Mouse (Mus musculus) intestine, embryonic 16.5 days (tissue): ENCODE measurements around the gene Foxa2. TPM values are rescaled to one million over a fixed set of nuclear protein-coding genes. Genes with fewer than 3 reads are reported as not detected.

Experiments used
- ATAC-seq: fragments of 200-750 bp; cut with Nextera tagmentation; 2 replicates; pipeline ENCODE4 v1.8.0; 2017; ENCODE audit warnings: moderate TSS enrichment, moderate library complexity
- H3K27ac ChIP-seq: fragments of 300-500 bp; sonication (generic); 2 replicates; pipeline ENCODE4 v1.5.1; 2014; ENCODE audit warnings: mild to moderate bottlenecking, low read length
- H3K27me3 ChIP-seq: fragments of 300-500 bp; sonication (generic); replicated peaks from 2 replicates; pipeline ENCODE4 v1.6.1; 2014; ENCODE audit warnings: low read length, control low read depth, mixed read lengths; ENCODE audit not compliant: control insufficient read depth, insufficient read depth
- H3K36me3 ChIP-seq: fragments of 300-500 bp; sonication (generic); 2 replicates; pipeline ENCODE4 v1.6.1; 2014; ENCODE audit warnings: low read length, control low read depth; ENCODE audit not compliant: control insufficient read depth, insufficient read depth
- H3K4me1 ChIP-seq: fragments of 300-500 bp; sonication (generic); 2 replicates; pipeline ENCODE4 v1.6.1; 2014; ENCODE audit warnings: low read length, control low read depth, mixed read lengths; ENCODE audit not compliant: control insufficient read depth, insufficient read depth
- H3K4me2 ChIP-seq: fragments of 300-500 bp; sonication (generic); 2 replicates; pipeline ENCODE4 v1.6.1; 2014; ENCODE audit warnings: low read depth, low read length, control low read depth
- H3K4me3 ChIP-seq: fragments of 300-500 bp; sonication (generic); 2 replicates; pipeline ENCODE4 v1.5.1; 2014; ENCODE audit warnings: mild to moderate bottlenecking, low read length
- H3K9ac ChIP-seq: fragments of 300-500 bp; sonication (generic); 2 replicates; pipeline ENCODE4 v1.6.1; 2014; ENCODE audit warnings: low read depth, low read length
- H3K9me3 ChIP-seq: fragments of 300-500 bp; sonication (generic); 2 replicates; pipeline ENCODE4 v1.6.1; 2016; ENCODE audit warnings: low read length, control low read depth; ENCODE audit not compliant: control insufficient read depth
- WGBS: fragments of 180-500 bp; shearing (Covaris S2); extraction: QIAGEN DNeasy Blood & Tissue Kit; methylation state at CpG from one replicate; pipeline ENCODE4 v1.1.7; 2014; 5-methylcytosine and 5-hydroxymethylcytosine counted together
- polyA plus RNA-seq: library from polyadenylated mRNA; unstranded; fragments of >200 nt; fragmentation: Nextera tagmentation; extraction: Ambion mirVana; gene quantifications from 2 replicates; pipeline ENCODE4 v1.2.1, GENCODE M21; 2015

The Foxa2 gene
- polyA plus RNA-seq, 1 experiment from 2014 or later: 4.1 TPM

DNA sequence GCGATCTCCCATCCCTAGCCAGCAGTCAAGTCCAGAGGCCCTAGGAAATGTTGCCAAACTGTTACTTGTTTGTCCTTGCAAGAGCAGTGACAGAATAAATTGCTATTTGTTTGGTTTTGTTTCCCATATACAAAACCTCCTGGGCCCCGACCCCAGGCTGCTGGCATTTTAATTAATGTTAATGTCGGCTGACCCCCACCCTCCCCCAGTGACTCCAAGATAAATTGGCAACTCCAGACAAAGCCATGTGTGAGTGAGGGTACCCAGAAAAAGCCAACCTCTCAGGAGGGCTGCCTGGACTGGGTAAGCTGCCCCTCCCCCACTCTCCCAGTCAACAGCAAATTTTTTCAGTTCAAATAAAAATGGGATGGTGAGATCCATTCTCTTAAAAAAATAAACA is 26.6 kb downstream of the Foxa2 start:
- Histone ChIP-seq H3K4me1 (peaks cover 6% of the 10 kb centered on the region; the same call in 1 of the 2 replicates), H3K36me3 (no peaks in the 10 kb centered on the region), H3K4me3 (no peak overlapping the region), H3K9me3 (no peaks in the 10 kb centered on the region), H3K27me3 (peaks cover 10% of the 10 kb centered on the region), H3K9ac (no peak overlapping the region), H3K4me2 (no peak overlapping the region), H3K27ac (no peak overlapping the region)
- no peak for ATAC-seq
- 47% methylated on average over 3 of the region's 3 CpGs for WGBS

DNA sequence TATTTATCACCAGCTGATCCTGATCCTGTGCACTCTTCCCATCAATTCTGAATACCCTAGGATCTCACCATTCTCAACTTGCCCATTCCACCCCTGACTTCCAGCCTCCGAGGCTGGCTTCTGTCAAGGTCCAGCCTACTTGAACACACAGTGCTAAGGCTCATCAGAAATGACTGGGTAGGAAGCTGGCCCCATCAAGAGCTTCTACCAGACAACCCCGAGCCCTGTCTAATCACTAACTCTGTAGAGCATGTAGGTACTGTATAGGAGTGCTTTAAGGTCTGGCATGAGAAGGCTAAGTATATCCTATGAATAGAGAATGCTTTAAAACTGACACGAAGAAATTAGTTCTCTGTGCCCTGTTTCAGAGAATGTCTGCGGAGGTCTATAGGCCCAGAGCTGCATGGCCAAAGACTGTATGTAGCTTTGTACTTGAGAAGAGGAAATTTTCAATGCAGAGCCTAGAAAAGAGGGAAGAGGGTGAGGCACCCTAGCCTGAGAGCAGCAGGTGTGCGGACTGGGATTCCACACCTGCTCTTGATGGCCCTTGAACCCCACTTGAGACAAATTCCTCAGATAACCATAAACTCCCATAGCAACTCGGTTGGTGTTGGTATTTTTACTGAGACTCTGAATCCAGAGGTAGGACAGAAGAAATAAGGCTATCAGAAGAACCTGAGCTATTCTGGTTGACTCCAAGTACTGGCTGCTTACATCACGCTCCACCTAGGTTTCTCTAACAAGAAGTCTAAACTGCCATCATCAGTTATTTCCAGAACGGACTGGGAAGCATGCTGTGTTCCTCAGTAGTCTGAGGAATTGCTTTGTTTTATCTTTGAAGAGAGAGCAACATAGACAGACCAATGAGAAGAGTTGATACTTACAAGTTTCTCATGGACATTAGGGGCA is 28.7 kb downstream of the Foxa2 start:
- H3K36me3 ChIP-seq: no peaks in the 10 kb centered on the region
- H3K4me1 ChIP-seq: no peaks in the 10 kb centered on the region
- H3K27me3 ChIP-seq: peaks cover 7% of the 10 kb centered on the region
- H3K27ac ChIP-seq: no peak overlapping the region
- WGBS: 78% methylated on average over 8 of the region's 8 CpGs
- no peak overlapping the region for H3K9ac ChIP-seq
- H3K9me3 ChIP-seq: no peaks in the 10 kb centered on the region
- no peak overlapping the region for H3K4me2 ChIP-seq
- ATAC-seq: peak; percentile 63
- no peak overlapping the region for H3K4me3 ChIP-seq

DNA sequence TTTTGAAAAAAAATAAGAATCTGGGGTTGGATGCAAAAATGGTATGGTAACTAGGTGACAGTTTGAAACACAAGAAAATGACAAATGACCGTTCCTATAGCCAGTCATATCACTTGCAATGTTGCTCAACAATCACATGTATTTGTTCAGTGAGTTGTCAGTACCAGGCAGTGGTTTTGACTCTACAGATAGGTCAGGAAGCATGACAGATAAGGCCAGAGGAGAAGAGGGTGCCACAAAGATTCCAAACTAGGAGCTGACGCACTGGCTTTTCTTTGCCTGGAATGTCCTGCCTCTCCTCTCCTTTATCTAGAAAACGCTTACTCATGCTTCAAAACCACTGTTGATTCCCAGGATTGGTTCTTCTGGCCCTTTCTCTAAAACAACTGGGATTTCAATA is 33.4 kb downstream of the Foxa2 start:
- no peak overlapping the region for H3K27ac ChIP-seq
- 74% methylated on average over 3 of the region's 3 CpGs for WGBS

DNA sequence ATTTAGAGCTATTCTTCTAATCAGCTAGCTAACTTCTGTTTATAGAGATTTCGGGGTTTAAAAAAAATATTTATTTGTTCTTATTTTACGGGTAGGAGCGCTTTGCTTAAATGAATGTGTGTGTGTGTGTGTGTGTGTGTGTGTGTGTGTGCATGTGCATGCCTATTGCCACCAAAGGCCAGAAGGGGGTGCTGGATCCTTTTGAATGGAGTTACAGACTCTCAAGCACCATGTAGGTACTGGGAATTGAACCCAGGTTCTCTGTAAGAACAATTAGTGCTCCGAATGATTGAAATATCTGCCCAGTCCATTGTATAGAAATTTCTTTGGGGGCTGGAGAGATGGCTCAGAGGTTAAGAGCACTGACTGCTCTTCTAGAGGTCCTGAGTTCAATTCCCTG is 37.7 kb downstream of the Foxa2 start:
- Histone ChIP-seq H3K36me3 (no peaks in the 10 kb centered on the region), H3K4me3 (no peak overlapping the region), H3K9me3 (peaks cover 3% of the 10 kb centered on the region; the same call in 1 of the 2 replicates), H3K4me2 (no peak overlapping the region), H3K27me3 (no peaks in the 10 kb centered on the region), H3K9ac (no peak overlapping the region), H3K4me1 (peaks cover 6% of the 10 kb centered on the region; the same call in 1 of the 2 replicates), H3K27ac (no peak overlapping the region)
- 93% methylated on average over 4 of the region's 4 CpGs for WGBS
- no peak for ATAC-seq

More for the DNA sequence above, 33.4 kb downstream of the Foxa2 start:
- Histone ChIP-seq H3K27me3 (no peaks in the 10 kb centered on the region), H3K9me3 (peaks cover 3% of the 10 kb centered on the region; the same call in 1 of the 2 replicates), H3K36me3 (no peaks in the 10 kb centered on the region), H3K4me1 (no peaks in the 10 kb centered on the region), H3K4me3 (no peak overlapping the region), H3K9ac (no peak overlapping the region), H3K4me2 (no peak overlapping the region)
- no peak for ATAC-seq

DNA sequence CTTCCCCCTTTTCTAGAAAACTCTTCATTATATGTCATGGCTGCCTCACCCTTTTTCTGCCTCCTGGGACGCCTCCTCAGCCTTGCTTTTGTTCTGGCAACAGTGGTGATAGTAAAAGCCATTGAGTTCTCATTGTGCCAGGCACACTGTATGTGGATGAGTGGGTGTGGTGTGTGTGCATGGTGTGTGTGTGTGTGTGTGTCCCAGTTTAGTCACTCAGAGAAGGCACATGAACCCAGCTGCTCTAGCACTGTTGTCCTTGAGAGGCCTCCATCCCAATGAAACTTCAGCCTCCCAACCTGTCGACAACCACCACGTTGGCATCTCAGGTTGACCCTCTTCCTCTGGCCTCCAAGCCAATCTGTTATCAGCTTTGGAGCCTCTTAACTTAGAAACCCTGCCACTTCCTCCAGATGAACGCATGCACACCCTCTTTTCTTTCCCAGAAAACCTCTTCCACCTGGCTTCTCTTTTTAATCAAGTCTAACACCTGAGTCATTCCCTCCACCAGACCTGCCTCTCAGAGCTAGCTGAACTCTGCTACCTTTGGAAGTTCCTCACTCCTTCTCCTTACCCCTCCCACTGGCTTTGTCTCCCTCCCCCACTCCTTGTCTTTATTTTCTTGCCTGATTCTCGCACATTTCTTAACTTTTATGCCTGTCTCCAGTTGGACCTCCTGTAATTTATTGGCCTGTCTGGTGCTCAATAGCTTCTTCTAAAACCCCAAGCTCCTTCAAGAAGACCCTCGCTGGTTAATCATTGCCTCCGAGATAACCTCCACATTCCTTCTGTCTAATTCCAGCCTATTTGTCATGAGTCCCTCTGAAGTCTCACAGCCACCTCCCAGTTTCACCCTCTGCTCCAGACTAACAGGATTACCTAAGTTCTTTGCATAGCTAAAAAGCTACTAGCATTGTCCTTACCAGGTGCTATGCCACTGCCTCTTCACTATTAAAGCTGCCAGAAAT is 41.9 kb downstream of the Foxa2 start:
- H3K27me3 ChIP-seq: no peaks in the 10 kb centered on the region
- H3K36me3 ChIP-seq: no peaks in the 10 kb centered on the region
- peaks cover 6% of the 10 kb centered on the region; the same call in 1 of the 2 replicates for H3K4me1 ChIP-seq
- 0 out of 2 replicates have a peak overlapping the region, but pooled peaks have one; percentile 2 for H3K27ac ChIP-seq
- no peak overlapping the region for H3K4me2 ChIP-seq
- H3K4me3 ChIP-seq: no peak overlapping the region
- WGBS: 35% methylated on average over 7 of the region's 7 CpGs
- H3K9ac ChIP-seq: no peak overlapping the region
- ATAC-seq: peak; percentile 93
- H3K9me3 ChIP-seq: peaks cover 3% of the 10 kb centered on the region; the same call in 1 of the 2 replicates

DNA sequence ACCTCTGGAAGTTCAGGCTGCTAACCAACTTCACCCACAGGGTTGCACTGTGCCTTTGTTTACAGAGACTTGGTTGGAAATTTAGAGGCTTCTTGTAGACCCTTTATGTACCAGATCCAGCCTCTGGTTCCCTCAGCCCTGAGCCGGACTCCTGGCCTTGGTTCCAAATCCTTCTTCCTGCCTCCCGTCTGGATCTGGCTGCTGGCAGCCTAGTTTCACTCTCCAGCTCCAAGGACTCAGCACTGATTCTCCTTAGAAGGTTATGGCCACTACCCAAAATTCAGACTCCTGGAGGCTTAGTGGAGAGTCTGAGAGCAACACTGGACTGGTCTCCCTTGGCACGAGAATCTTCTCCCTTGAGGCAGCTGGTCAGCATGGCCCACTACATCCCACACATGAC is 43.3 kb downstream of the Foxa2 start:
- WGBS: 82% methylated on average over 3 of the region's 3 CpGs
- Histone ChIP-seq H3K27me3 (no peaks in the 10 kb centered on the region), H3K36me3 (no peaks in the 10 kb centered on the region), H3K9me3 (no peaks in the 10 kb centered on the region), H3K4me3 (no peak overlapping the region), H3K4me1 (peaks cover 6% of the 10 kb centered on the region; the same call in 1 of the 2 replicates), H3K4me2 (no peak overlapping the region), H3K9ac (no peak overlapping the region), H3K27ac (no peak overlapping the region)
- ATAC-seq: no peak

DNA sequence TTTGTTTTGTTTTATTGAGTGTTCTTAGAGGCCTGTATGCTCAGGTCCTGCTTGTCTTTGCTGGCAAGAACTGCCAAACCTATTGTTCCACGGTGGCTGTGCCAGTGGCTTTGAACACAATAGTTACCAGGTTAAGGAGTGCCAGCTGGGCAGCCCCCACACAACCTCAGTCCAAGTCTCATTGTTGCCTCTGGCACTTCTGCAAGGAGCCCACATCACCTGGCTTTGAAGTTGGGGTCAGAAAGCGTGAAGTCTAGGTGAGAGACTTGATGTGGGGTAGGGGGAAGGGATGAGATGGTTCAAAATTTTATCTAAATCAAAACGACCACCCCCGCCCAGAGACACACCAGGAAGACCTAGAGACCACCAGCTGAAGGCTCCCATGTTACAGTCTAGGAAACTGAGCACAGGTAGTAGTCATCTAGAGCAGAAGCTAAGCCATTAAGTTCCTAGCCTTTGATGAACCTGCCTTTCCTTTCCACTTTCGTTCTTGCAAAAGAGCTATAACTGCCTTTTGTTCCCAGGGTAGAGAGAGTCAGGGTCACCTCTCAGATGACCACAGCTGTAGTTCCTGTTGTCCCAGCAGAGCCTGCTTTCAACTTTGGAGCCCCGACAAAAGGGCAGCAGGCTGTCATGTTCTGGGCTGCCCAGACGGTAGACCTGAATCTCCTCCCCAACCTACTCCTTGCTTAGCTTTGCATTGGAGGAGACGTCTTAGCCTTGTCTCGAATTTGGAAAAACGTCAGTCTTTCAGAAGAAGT is 48.4 kb downstream of the Foxa2 start:
- H3K4me2 ChIP-seq: no peak overlapping the region
- H3K9ac ChIP-seq: no peak overlapping the region
- H3K9me3 ChIP-seq: no peaks in the 10 kb centered on the region
- ATAC-seq: no peak
- H3K4me1 ChIP-seq: peaks cover 6% of the 10 kb centered on the region
- no peaks in the 10 kb centered on the region for H3K27me3 ChIP-seq
- H3K4me3 ChIP-seq: no peak overlapping the region
- 77% methylated on average over 10 of the region's 10 CpGs for WGBS
- no peaks in the 10 kb centered on the region for H3K36me3 ChIP-seq
- H3K27ac ChIP-seq: no peak overlapping the region

DNA sequence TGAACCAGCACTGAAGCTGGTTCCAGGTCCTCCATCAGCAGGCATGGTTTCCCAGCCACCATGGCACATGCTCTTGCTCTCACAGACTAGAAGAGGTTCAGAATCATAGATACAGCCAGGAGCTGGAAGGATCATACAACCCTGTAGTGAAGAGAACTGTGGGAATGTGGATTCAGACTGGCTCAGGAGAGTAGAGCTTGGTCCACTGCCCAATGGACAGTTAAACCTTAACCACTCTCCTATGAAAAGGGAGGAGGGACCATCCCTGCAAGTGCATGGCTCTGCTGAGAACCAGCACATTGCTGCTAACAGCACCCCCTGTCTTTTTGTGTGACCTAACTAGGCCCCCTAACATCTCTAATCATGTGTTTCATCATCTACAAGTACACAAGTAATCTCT is 50.0 kb downstream of the Foxa2 start:
- no peaks in the 10 kb centered on the region for H3K36me3 ChIP-seq
- peaks cover 11% of the 10 kb centered on the region for H3K4me1 ChIP-seq
- no peak overlapping the region for H3K4me2 ChIP-seq
- no peak overlapping the region for H3K27ac ChIP-seq
- no peak overlapping the region for H3K9ac ChIP-seq
- H3K9me3 ChIP-seq: no peaks in the 10 kb centered on the region
- ATAC-seq: no peak
- H3K4me3 ChIP-seq: no peak overlapping the region
- H3K27me3 ChIP-seq: no peaks in the 10 kb centered on the region
